Mouse (Mus musculus) small intestine, adult 2 months (tissue): ENCODE measurements around the gene Obp1b. TPM values are rescaled to one million over a fixed set of nuclear protein-coding genes. Genes with fewer than 3 reads are reported as not detected.
"Not testable (repeated sequence)": the region's sequence is repeated elsewhere in the genome, so short reads cannot be mapped to it uniquely, and the experiment has no call there.

ENCODE experiments used
- H3K27ac ChIP-seq: fragments of 200-500 bp; 2 replicates; pipeline ENCODE4 v1.5.1; 2012; ENCODE audit warnings: low read depth, low read length, control low read depth, inconsistent platforms; ENCODE audit not compliant: insufficient read depth
- H3K27me3 ChIP-seq: fragments of 200-500 bp; 2 replicates; pipeline ENCODE4 v1.6.1; 2012; ENCODE audit warnings: mild to moderate bottlenecking, moderate library complexity, low read length, inconsistent platforms; ENCODE audit not compliant: control insufficient read depth, insufficient read depth
- H3K36me3 ChIP-seq: fragments of 200-500 bp; 2 replicates; pipeline ENCODE4 v1.6.1; 2012; ENCODE audit warnings: mild to moderate bottlenecking, low read length, control low read depth, inconsistent platforms; ENCODE audit not compliant: control insufficient read depth, insufficient read depth
- H3K4me1 ChIP-seq: fragments of 200-500 bp; 2 replicates; pipeline ENCODE4 v1.6.1; 2012; ENCODE audit warnings: low read length, inconsistent platforms, mixed read lengths; ENCODE audit not compliant: control insufficient read depth, insufficient read depth, insufficient read length
- H3K4me3 ChIP-seq: fragments of 200-500 bp; 2 replicates; pipeline ENCODE4 v1.5.1; 2012; ENCODE audit warnings: low read depth, mild to moderate bottlenecking, control low read depth, inconsistent platforms, low read length, moderate library complexity
- CTCF ChIP-seq: fragments of 200-500 bp; IDR thresholded peaks from 2 replicates; pipeline ENCODE4 v1.5.1; 2012; ENCODE audit warnings: low read depth, mild to moderate bottlenecking, control low read depth, inconsistent platforms, low read length, moderate library complexity, mixed read lengths; ENCODE audit not compliant: insufficient replicate concordance, insufficient read length; ENCODE audit errors: extremely low read depth
- WGBS: fragments of 180-500 bp; shearing (Covaris S2); methylation state at CpG from one replicate; pipeline ENCODE4 v1.1.7; 2018; 5-methylcytosine and 5-hydroxymethylcytosine counted together
- polyA plus RNA-seq: library from polyadenylated mRNA; depleted of rRNA; stranded (reverse); fragments of >200 nt; gene quantifications from 2 replicates; pipeline ENCODE4 v1.2.3, GENCODE M21; 2012; rRNA removed

Obp1b gene
- polyA plus RNA-seq, result not detected in 2 replicates

GRCm38 (mm10) chrX:78186477-78186876 is at the start of gene Obp1b:
TSS of gene Obp1b (plus strand) at chrX:78186777.
- not testable (repeated sequence) for H3K4me3 ChIP-seq, H3K4me1 ChIP-seq, H3K27me3 ChIP-seq, H3K27ac ChIP-seq, H3K36me3 ChIP-seq
- WGBS, result no CpG with 5 or more reads among the region's 3 CpGs

- H3K4me3 ChIP-seq, H3K4me1 ChIP-seq, H3K36me3 ChIP-seq, H3K27ac ChIP-seq, H3K27me3 ChIP-seq: not testable (repeated sequence)
- 37% methylated on average over 1 of the region's 1 CpGs for WGBS
These were observed 15.6 kb downstream of the Obp1b start for GRCm38 (mm10) chrX:78202220-78202619.

GRCm38 (mm10) chrX:78202829-78203228 is 16.3 kb downstream of the Obp1b start:
- no peak for TF ChIP-seq CTCF
- Histone ChIP-seq H3K27ac (no peak overlapping the region), H3K36me3 (no peaks in the 10 kb centered on the region), H3K27me3 (no peaks in the 10 kb centered on the region), H3K4me3 (no peak overlapping the region), H3K4me1 (no peaks in the 10 kb centered on the region)
- WGBS, result 84% methylated on average over 5 of the region's 5 CpGs

Other genes with a start within 250 kb of the Obp1b start
- not detected in 2 replicates for gene Obp1a, start 95.4 kb upstream of the Obp1b start, polyA plus RNA-seq
- not detected in 2 replicates for gene Gm5938, start 61.3 kb upstream of the Obp1b start, polyA plus RNA-seq
- not detected in 2 replicates for gene Gm14743, start 59.1 kb downstream of the Obp1b start, polyA plus RNA-seq
- not detected in 2 replicates for gene 4930480E11Rik, start 182.9 kb downstream of the Obp1b start, polyA plus RNA-seq